Mouse (Mus musculus) skeletal muscle tissue, adult 2 months (tissue): Measurements from ENCODE around the gene Kcna5.

Experiments
- DNase-seq: peaks from one replicate; pipeline ENCODE4 v3.0.0-alpha.2; 2012; ENCODE audit warnings: low read depth, low spot score

Kcna5 gene

GRCm38 (mm10) chr6:126535208-126535910, at the start of gene Kcna5:
Kcna5 (minus strand) TSS chr6:126535412.
- peak; percentile 36 for DNase-seq

GRCm38 (mm10) chr6:126583075-126583474, 47.9 kb upstream of the Kcna5 start:
- DNase-seq: no peak

GRCm38 (mm10) chr6:126581632-126582031, 46.4 kb upstream of the Kcna5 start:
- no peak for DNase-seq

- no peak for DNase-seq
These were observed 45.4 kb upstream of the Kcna5 start for GRCm38 (mm10) chr6:126580571-126580970.

GRCm38 (mm10) chr6:126577415-126577814, 42.2 kb upstream of the Kcna5 start:
- no peak for DNase-seq

GRCm38 (mm10) chr6:126576566-126576965, 41.4 kb upstream of the Kcna5 start:
- no peak for DNase-seq

- DNase-seq: no peak
These were observed 39.6 kb upstream of the Kcna5 start for GRCm38 (mm10) chr6:126574778-126575177.

GRCm38 (mm10) chr6:126573021-126573420, 37.8 kb upstream of the Kcna5 start:
- no peak for DNase-seq

- no peak for DNase-seq
These were observed 34.6 kb upstream of the Kcna5 start for GRCm38 (mm10) chr6:126569809-126570208.

GRCm38 (mm10) chr6:126568046-126568830, 33.0 kb upstream of the Kcna5 start:
- DNase-seq: no peak

GRCm38 (mm10) chr6:126567326-126567725, 32.1 kb upstream of the Kcna5 start:
- DNase-seq: no peak

GRCm38 (mm10) chr6:126564376-126564775, 29.2 kb upstream of the Kcna5 start:
- DNase-seq: no peak

- peak; percentile 40 for DNase-seq
These were observed 28.7 kb upstream of the Kcna5 start for GRCm38 (mm10) chr6:126563898-126564297.

GRCm38 (mm10) chr6:126561702-126562101, 26.5 kb upstream of the Kcna5 start:
- no peak for DNase-seq

- no peak for DNase-seq
These were observed 25.5 kb upstream of the Kcna5 start for GRCm38 (mm10) chr6:126560696-126561095.

GRCm38 (mm10) chr6:126560036-126560435, 24.8 kb upstream of the Kcna5 start:
- DNase-seq: no peak

GRCm38 (mm10) chr6:126558276-126558675, 23.1 kb upstream of the Kcna5 start:
- no peak for DNase-seq

- DNase-seq: no peak
These were observed 18.6 kb upstream of the Kcna5 start for GRCm38 (mm10) chr6:126553812-126554211.

- peak; percentile 21 for DNase-seq
These were observed 16.7 kb upstream of the Kcna5 start for GRCm38 (mm10) chr6:126551862-126552395.

GRCm38 (mm10) chr6:126544107-126545036, 9.2 kb upstream of the Kcna5 start:
- DNase-seq: no peak

GRCm38 (mm10) chr6:126542724-126543123, 7.5 kb upstream of the Kcna5 start:
- no peak for DNase-seq

- DNase-seq: no peak
These were observed 2.3 kb upstream of the Kcna5 start for GRCm38 (mm10) chr6:126537512-126537911.
